Mouse (Mus musculus): ENCODE results near the gene Yipf3. TPM values are rescaled to one million over a fixed set of nuclear protein-coding genes. Genes with fewer than 3 reads are reported as not detected.

Yipf3 gene
- polyA plus RNA-seq, 1 experiment from 2014 or later = 58.9 TPM

DNA sequence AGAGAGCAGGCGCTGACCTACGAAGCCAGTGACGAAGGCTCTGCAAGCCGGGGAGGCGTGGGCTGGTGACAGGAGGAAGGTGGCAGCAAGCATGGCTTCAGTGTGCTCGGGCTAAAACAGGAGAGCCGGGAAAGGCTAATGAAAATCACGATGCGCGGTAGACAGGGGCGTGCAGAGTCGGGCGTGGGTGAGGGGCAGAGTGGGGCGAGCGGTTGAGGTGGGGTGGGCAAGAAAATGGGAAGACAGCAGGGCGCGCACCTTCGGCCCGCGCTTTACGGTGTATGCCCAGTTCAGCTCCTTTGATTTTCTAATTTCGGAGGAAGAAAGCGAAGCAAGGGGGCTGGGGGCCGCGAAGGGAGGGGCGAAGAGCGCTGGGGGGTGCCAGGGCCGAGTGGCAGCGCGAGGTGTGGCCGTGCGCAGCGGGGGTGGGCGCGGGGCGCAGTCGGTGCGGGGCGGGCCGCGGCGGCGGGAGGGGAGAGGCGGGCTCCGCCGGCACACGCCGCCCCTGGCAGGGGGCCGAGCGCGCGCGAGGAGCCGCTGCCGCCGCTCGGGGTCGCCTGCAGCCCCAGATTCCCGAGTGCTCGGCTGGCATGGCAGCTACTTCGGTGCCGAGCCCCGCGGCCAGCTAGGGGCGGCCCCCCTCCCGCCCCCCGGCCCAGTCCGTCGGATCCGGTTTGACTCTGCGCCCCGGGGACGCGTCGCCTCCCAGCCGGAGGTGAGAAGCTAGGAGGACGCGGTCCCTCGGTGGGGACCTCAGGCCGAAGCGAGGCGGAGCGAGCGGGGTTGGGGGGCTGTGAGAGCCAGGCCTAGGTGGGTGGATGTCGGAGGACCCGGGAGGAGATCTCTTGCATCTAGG is 49.7 kb downstream of the Yipf3 start, which contains the start of gene Dlk2:
Gene Dlk2 (plus strand): TSS at position 58 of the 856 bp plus-strand sequence.
- Histone ChIP-seq H3K9me3 (no peaks in the 10 kb centered on the region), H3K9ac (peak within 1 kb of the TSS; percentile 69), H3K4me2 (peak within 1 kb of the TSS; percentile 100), H3K27me3 (peaks cover 74% of the 10 kb centered on the region), H3K4me1 (peaks cover 23% of the 10 kb centered on the region), H3K27ac (no peak within 1 kb of the TSS), H3K4me3 (replicated peaks) (peak within 1 kb of the TSS; percentile 63), H3K36me3 (replicated peaks) (no peaks in the 10 kb centered on the region)
- under 1% methylated on average over 65 of the region's 86 CpGs for WGBS
- peak; percentile 56 for ATAC-seq (ENCODE audit: low FRiP score)

DNA sequence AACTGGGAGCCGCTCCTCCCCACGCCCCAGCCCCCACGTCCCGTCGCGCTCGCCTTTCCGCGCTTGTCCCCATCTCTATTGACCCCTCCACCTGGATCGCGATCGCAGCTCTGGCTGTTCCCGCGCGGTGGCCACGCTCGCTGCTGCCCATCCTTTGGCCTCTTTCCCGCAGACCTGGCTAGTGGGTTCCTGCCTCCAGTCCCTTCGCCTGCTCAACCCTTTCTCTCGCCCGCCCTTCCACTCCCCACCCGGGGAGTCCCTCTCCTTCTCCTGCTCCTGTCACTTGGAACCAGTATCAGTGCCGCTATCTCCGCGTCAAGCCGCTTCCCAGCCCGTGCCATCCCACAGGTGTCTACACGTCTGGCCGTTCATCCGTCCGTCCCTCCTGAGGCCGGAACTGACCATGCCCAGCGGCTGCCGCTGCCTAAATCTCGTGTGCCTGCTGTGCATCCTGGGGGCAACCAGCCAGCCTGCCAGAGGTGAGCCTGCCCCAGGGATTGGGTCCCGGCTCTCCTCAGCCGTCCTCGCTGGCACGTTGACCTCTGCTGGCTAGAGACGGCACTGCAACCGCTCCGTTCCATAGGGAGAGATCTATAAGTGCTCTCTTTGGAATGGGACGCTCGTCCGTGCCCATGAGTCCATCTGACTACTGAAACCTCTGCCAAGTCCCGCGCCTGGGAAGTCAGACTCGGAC is 50.5 kb downstream of the Yipf3 start:
- Histone ChIP-seq H3K9me3 (no peaks in the 10 kb centered on the region), H3K4me3 (replicated peaks) (peak overlapping the region; percentile 63), H3K27ac (no peak overlapping the region), H3K4me1 (peaks cover 23% of the 10 kb centered on the region), H3K9ac (peak overlapping the region; percentile 69), H3K36me3 (replicated peaks) (no peaks in the 10 kb centered on the region), H3K27me3 (peaks cover 68% of the 10 kb centered on the region), H3K4me2 (peak overlapping the region; percentile 100)
- under 1% methylated on average over 48 of the region's 48 CpGs for WGBS
- ATAC-seq (ENCODE audit: low FRiP score) = peak; percentile 88

DNA sequence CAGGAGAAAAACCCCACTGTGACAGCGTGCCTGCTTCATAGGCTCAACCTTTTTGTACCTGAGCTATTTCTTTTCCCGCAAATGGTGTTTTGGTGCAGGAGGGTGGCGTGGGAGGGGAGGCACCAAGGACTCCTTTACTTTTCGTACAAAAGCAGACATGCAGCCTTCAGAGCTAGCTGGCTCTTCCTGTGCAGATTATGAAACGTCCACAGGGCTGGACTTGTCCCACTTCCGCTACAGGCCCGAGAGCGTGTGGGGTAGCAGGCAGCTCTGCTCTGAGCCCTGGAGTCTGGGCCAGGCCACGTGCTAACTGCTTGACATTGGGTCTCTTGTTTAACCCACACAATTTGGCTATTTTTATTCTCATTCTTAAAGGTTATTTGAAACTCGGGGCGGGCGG is 54.0 kb downstream of the Yipf3 start:
- Histone ChIP-seq H3K4me1 (peaks cover 22% of the 10 kb centered on the region), H3K4me2 (no peak overlapping the region), H3K9ac (no peak overlapping the region), H3K4me3 (replicated peaks) (no peak overlapping the region), H3K27me3 (peaks cover 38% of the 10 kb centered on the region), H3K27ac (no peak overlapping the region), H3K9me3 (no peaks in the 10 kb centered on the region), H3K36me3 (replicated peaks) (no peaks in the 10 kb centered on the region; the same call in none of the 2 replicates)
- 82% methylated on average over 12 of the region's 12 CpGs for WGBS
- no peak for ATAC-seq (ENCODE audit: low FRiP score)

MicroRNAs within 50 kb of the gene (microRNA counts, 519-probe panel; counts per million panel counts)
- microRNA mmu-miR-693-3p (not detected), microRNA mmu-miR-693-5p (not detected)

Small RNA genes within 50 kb of the gene (microRNA-seq; reads per million reads assigned to microRNA genes)
- not detected for gene Mir693

Other genes with a start within 250 kb of the Yipf3 start
- 4.1 TPM in 2 replicates for gene Vegfa, start 215.7 kb upstream of the Yipf3 start, polyA plus RNA-seq (2016; fragmentation: Nextera tagmentation; extraction: Ambion mirVana)
- 117 and 121 TPM in 2 replicates for gene Mrps18a, start 137.1 kb upstream of the Yipf3 start, polyA plus RNA-seq (2016; fragmentation: Nextera tagmentation; extraction: Ambion mirVana)
- gene Rsph9, start 103.9 kb upstream of the Yipf3 start, polyA plus RNA-seq (2016; fragmentation: Nextera tagmentation; extraction: Ambion mirVana) = 14.9 and 15.9 TPM in 2 replicates
- gene Mad2l1bp, start 94.5 kb upstream of the Yipf3 start, polyA plus RNA-seq (2016; fragmentation: Nextera tagmentation; extraction: Ambion mirVana) = 30.6 and 31.0 TPM in 2 replicates
- gene Gtpbp2, start 87.0 kb upstream of the Yipf3 start, polyA plus RNA-seq (2016; fragmentation: Nextera tagmentation; extraction: Ambion mirVana) = 37.0 and 43.6 TPM in 2 replicates
- 11.2 and 12.3 TPM in 2 replicates for gene Polh, start 45.4 kb upstream of the Yipf3 start, polyA plus RNA-seq (2016; fragmentation: Nextera tagmentation; extraction: Ambion mirVana)
- 66.6 and 72.2 TPM in 2 replicates for gene Xpo5, start 45.3 kb upstream of the Yipf3 start, polyA plus RNA-seq (2016; fragmentation: Nextera tagmentation; extraction: Ambion mirVana)
- gene Polr1c, start within 50 bp of the Yipf3 start, polyA plus RNA-seq (2016; fragmentation: Nextera tagmentation; extraction: Ambion mirVana) = 96.2 and 102 TPM in 2 replicates
- gene Lrrc73, start 5.5 kb downstream of the Yipf3 start, polyA plus RNA-seq (2016; fragmentation: Nextera tagmentation; extraction: Ambion mirVana) = 3.0 and 3.2 TPM in 2 replicates
- gene Tjap1, start 34.9 kb downstream of the Yipf3 start, polyA plus RNA-seq (2016; fragmentation: Nextera tagmentation; extraction: Ambion mirVana) = 56.0 and 58.4 TPM in 2 replicates
- 1.5 and 2.0 TPM in 2 replicates for gene Dlk2, start 49.3 kb downstream of the Yipf3 start, polyA plus RNA-seq (2016; fragmentation: Nextera tagmentation; extraction: Ambion mirVana)
- gene Abcc10, start 80.3 kb downstream of the Yipf3 start, polyA plus RNA-seq (2016; fragmentation: Nextera tagmentation; extraction: Ambion mirVana) = 7.6 and 8.7 TPM in 2 replicates
- 15.7 and 17.2 TPM in 2 replicates for gene Zfp318, start 135.7 kb downstream of the Yipf3 start, polyA plus RNA-seq (2016; fragmentation: Nextera tagmentation; extraction: Ambion mirVana)
- gene Crip3, start 180.8 kb downstream of the Yipf3 start, polyA plus RNA-seq (2016; fragmentation: Nextera tagmentation; extraction: Ambion mirVana) = 0.79 and 0.91 TPM in 2 replicates
- gene Slc22a7, start 190.4 kb downstream of the Yipf3 start, polyA plus RNA-seq (2016; fragmentation: Nextera tagmentation; extraction: Ambion mirVana) = 0.14 TPM in 1 of 2 replicates, not detected in the other
- 4.0 and 5.0 TPM in 2 replicates for gene Ttbk1, start 239.6 kb downstream of the Yipf3 start, polyA plus RNA-seq (2016; fragmentation: Nextera tagmentation; extraction: Ambion mirVana)
- gene Dnph1, start 248.6 kb downstream of the Yipf3 start, polyA plus RNA-seq (2016; fragmentation: Nextera tagmentation; extraction: Ambion mirVana) = 68.3 and 71.7 TPM in 2 replicates